Mouse (Mus musculus) cerebellum, adult 2 months (tissue): ENCODE measurements around the gene Olfr183.

Experiments used
- CTCF ChIP-seq: fragments of 200-500 bp; IDR thresholded peaks from 2 replicates; pipeline ENCODE4 v1.5.1; 2011; ENCODE audit warnings: low read depth, mild to moderate bottlenecking, control low read depth, low read length, moderate library complexity, borderline replicate concordance; ENCODE audit not compliant: insufficient read depth
- POLR2A ChIP-seq: fragments of 200-500 bp; IDR thresholded peaks from 2 replicates; pipeline ENCODE4 v1.6.1; 2011; ENCODE audit warnings: low read length, control low read depth, borderline replicate concordance; ENCODE audit not compliant: insufficient read depth

- TF ChIP-seq CTCF (no peak), POLR2A (no peak)
Measured at GRCm38 (mm10) chr16:59047579-59047978, 52.4 kb downstream of the Olfr183 start.
